Mouse (Mus musculus) right cerebral cortex, adult 18-20 months (tissue): ENCODE results near the gene Abhd4.
A peak's percentile ranks its signal among the peaks of the same experiment; 100 is the strongest.
"Not testable (repeated sequence)": the region's sequence is repeated elsewhere in the genome, so short reads cannot be mapped to it uniquely, and the experiment has no call there.

Experiments used
- DNase-seq: peaks from one replicate; pipeline ENCODE4 v3.0.0; 2022; ENCODE audit warnings: mixed read lengths

Gene Abhd4

GRCm38 (mm10) chr14:54223315-54224063 is 30.5 kb upstream of the Abhd4 start:
- no peak for DNase-seq

GRCm38 (mm10) chr14:54224064-54224417 is 29.9 kb upstream of the Abhd4 start:
- no peak for DNase-seq

GRCm38 (mm10) chr14:54224484-54225467 is 29.2 kb upstream of the Abhd4 start:
- DNase-seq: no peak

DNA sequence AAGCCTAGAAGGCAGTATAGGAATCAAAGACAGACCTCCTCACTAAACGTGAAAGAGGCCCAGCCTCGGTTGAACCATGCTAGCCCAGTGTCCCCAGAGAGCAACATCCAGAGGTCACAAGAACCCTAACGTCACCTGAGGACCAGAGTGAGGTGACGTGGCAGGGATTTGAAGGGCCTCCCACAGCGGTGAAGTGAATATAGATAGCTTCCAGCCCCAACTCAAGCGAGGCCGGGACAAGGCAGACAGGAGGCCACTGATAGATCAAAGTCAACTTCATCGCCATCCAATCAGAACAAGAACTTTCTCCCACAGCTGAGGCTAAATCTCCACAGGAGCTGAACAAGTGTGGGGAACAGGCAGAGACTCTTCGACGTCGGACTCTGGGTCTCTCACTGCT is 28.3 kb upstream of the Abhd4 start:
- no peak for DNase-seq

- no peak for DNase-seq
Measured at GRCm38 (mm10) chr14:54226911-54227811, 26.8 kb upstream of the Abhd4 start.

- peak; percentile 48 for DNase-seq
Measured at GRCm38 (mm10) chr14:54227911-54228451, 26.0 kb upstream of the Abhd4 start.

DNA sequence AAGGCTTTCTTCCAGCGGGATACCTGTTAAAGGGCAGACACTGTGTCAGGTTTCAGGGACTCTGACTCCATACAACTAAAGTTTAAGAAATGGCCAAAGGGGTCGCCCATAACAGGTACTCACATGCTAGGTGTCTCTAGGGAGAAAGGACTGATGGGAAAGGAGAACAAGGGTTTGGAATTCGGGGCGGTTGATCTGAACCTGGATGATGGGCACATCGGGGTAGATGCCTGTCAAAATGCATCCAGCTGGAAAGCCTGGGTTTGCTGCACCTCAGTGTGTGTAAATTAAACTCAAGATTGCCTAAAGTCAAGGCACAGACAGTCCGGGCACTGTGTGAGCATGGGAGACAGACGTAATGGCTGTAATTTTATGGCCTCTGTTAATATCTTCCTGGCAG is 25.5 kb upstream of the Abhd4 start:
- no peak for DNase-seq

GRCm38 (mm10) chr14:54228933-54229713 is 24.9 kb upstream of the Abhd4 start:
- DNase-seq: no peak

GRCm38 (mm10) chr14:54229849-54230248 is 24.1 kb upstream of the Abhd4 start:
- DNase-seq: not testable (repeated sequence)

DNA sequence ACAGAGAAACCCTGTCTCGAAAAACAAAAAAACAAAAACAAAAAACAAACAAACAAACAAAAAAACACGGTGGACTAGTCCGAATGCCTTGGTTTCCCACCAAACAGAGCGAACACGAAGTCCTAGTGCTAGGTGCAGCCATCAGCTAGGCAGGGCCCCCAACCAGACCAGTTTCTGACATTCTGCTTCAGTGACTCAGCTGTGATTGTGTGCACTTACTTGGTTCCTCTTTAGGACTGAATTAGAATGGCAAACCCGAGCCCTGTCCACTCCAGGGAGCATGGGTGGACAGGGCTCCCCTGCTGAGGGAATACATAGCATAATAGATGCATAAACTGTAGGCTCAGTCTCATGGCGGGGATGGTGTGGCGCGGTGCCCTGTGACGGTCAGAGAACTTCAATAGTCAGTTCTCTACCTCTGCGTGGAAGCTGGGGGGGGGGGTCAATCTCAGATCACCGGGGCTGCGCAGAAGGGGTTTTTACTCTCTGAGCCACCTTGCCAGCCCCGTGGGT is 23.3 kb upstream of the Abhd4 start:
- no peak for DNase-seq

GRCm38 (mm10) chr14:54231176-54231956 is 22.6 kb upstream of the Abhd4 start:
- no peak for DNase-seq

DNA sequence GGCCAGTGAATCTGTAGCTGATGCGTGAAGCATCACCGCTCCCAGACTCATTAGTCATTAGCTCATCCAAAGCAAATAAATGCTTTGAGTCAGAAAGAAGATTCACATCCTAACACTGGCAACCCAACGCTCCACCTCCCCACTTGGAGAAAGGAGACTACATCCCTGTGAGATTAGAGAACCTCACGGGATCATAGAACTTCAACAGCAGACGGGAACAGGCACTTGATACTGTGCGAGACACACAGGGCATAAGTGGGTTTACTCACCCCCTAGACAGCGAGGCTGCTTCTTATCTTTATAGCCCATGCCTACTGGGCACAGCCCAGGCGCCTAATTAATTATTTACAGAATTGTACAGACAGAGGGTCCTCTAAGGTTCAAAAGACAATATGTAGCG is 21.8 kb upstream of the Abhd4 start:
- DNase-seq: no peak

DNA sequence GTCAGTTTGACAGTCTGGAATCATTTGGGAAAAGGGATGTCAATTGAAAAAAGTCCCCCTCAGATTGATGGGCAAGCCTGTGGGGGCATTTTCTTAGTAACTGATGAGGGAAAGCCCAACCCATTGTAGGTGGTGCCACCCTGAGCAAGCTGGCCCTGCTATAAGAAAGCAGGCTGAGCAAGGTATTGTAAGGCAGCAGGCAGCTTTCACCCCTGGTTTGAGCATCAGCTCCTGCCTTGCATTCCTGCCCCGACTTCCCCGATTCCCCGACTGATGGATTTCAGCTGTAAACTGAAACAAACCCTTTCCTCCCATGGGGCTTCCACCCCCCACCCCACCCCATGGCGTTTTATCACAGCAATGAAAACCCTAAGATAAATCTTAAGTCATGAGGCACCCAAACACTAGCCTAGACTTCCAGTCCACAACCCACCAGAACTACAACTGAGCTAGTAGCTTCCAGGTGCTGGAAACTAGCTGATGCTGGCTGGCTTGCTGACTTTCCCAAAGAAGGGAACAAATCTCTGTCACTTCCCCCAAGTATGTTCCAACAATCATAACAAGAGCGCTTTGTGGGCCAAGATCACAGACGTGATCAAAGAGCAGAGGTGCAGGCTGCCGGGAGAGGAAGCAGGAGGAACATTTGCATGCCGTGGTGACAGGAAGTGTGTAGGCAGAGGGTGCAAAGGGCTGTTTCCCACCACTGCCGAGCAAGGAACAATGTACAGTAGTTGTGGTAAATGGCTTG is 21.0 kb upstream of the Abhd4 start:
- DNase-seq: peak; percentile 56

DNA sequence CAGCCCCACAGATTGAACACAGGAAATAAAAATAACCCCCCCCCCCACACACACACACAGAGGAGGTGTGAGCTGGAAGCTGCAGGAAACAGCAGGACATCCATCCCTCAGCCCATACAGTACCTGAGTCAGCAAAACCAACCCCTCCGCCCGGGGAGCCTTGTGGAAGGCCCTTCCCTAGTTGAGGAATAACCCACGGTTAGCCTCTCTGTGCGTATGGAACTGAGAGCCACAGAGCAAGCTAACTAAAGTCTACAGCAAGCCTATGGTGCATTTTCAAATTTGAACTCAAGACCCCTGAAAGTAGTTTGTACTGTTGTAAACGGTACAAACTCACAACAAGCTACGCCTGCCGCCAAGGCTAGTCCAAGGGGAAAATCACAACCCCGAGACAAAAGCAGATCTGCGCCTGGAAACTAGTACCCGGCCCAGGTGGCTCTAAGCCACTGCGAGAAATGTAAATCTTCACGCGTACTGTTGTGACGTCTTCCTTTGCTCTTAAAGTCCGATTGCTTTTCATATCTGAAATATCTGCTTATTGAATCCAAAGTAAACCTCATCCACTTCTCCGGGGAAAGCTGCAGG is 20.3 kb upstream of the Abhd4 start:
- DNase-seq: no peak

- no peak for DNase-seq
Measured at GRCm38 (mm10) chr14:54234231-54235040, 19.6 kb upstream of the Abhd4 start.

DNA sequence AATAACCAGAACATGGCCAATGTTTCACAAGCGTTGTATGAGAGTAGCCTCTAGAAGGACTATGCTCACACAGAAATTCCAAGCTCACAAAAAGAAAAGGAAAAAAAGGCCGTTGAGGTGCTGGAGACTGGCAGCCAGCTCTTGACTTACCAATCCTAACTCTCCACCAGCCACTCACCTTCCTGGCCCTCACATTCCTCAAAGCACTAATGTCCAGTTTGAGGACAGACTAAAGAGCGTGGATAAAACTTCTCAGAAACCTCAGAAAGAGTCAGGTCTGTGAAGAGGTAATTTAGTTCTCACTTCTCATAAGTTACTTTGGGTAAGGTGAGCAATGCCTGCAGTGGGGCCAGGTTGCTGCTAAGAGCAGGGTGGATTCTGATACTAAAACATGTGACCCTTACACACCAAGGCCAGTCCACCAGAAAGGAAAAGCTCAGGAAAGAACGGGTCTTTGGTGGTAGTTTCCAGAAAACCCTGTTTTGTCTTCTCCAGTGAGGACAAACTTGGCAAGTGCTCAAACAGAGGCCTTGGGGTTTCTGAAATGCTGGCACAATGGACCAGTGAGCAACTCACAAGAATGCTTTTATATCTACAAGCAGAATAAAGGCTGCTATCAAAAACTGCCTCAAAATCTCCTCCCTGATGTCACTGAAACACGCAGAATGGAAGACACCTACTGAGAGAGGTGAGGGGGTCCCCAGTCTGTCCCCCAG is 18.0 kb upstream of the Abhd4 start:
- no peak for DNase-seq

DNA sequence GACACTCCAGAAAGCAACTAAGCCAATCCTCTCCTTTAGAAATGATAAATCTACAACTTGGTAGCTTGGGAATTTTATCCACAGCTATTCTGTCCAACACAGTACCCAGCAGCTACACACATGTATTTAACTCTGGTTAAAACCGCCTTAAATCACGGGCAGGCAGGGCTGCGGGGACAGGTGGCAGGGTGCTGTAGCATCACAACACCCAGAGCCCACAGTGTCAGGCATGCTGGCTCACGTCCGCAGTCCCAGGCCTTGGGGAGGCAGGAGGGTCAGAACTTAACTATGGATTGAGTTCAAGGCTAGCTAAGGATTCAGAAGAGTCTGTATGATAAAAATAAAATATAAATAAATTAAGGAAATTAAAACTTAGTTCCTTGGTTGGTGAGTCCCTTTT is 17.1 kb upstream of the Abhd4 start:
- no peak for DNase-seq
